Mouse (Mus musculus): Measurements from ENCODE around the gene Ccdc87. TPM values are rescaled to one million over a fixed set of nuclear protein-coding genes. Genes with fewer than 3 reads are reported as not detected.

The Ccdc87 gene
- polyA plus RNA-seq, 1 experiment from 2014 or later = not detected

DNA sequence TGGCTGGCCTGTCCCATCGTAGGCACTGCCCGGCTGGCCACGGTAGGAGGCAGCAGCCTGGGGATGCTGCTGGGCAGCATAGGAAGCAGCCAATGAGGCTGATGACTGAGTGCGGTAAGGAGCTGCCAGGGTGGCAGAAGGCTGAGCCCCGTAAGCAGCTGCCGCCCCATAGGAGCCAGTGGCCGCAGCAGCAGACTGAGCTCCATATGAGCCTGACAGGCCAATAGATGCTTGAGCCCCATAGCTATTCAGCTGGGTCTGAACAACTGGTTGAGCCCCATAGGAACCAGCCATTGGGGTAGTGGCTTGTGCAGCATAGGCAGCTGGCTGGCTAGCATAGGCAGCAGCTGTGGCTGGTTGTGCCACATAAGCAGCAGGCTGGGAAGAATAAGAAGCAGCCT is 36.5 kb upstream of the Ccdc87 start:
- Histone ChIP-seq H3K27ac (ENCODE audit: low read depth, low read length) (no peak overlapping the region), H3K4me2 (replicated peaks; ENCODE audit: low read depth) (no peak overlapping the region), H3K36me3 (ENCODE audit: control insufficient read depth, insufficient read depth) (peaks cover 56% of the 10 kb centered on the region), H3K27me3 (replicated peaks; ENCODE audit: control insufficient read depth, insufficient read depth, low read length) (no peaks in the 10 kb centered on the region), H3K4me3 (ENCODE audit: low read depth, low read length) (no peak overlapping the region), H3K9ac (ENCODE audit: low read depth, low read length) (no peak overlapping the region), H3K4me1 (replicated peaks; ENCODE audit: control insufficient read depth, insufficient read depth, low read length) (no peaks in the 10 kb centered on the region; the same call in 1 of the 2 replicates), H3K9me3 (ENCODE audit: control insufficient read depth) (no peaks in the 10 kb centered on the region)
- WGBS = 92% methylated on average over 7 of the region's 7 CpGs
- no peak for ATAC-seq
- TF ChIP-seq CTCF (IDR thresholded peaks at IDR 0.05; ENCODE audit: low read depth) = no peak

GRCm38 (mm10) chr19:4803283-4803682 is 35.9 kb upstream of the Ccdc87 start:
- 67% methylated on average over 10 of the region's 10 CpGs for WGBS
- ATAC-seq = no peak
- Histone ChIP-seq H3K36me3 (ENCODE audit: control insufficient read depth, insufficient read depth) (peaks cover 56% of the 10 kb centered on the region), H3K9ac (ENCODE audit: low read depth, low read length) (no peak overlapping the region), H3K4me2 (replicated peaks; ENCODE audit: low read depth) (no peak overlapping the region), H3K4me3 (ENCODE audit: low read depth, low read length) (no peak overlapping the region), H3K9me3 (ENCODE audit: control insufficient read depth) (no peaks in the 10 kb centered on the region), H3K27me3 (replicated peaks; ENCODE audit: control insufficient read depth, insufficient read depth, low read length) (no peaks in the 10 kb centered on the region), H3K4me1 (replicated peaks; ENCODE audit: control insufficient read depth, insufficient read depth, low read length) (no peaks in the 10 kb centered on the region; the same call in 1 of the 2 replicates), H3K27ac (ENCODE audit: low read depth, low read length) (no peak overlapping the region)
- no peak for TF ChIP-seq CTCF (IDR thresholded peaks at IDR 0.05; ENCODE audit: low read depth)

GRCm38 (mm10) chr19:4810309-4810708 is 28.9 kb upstream of the Ccdc87 start:
- under 1% methylated on average over 14 of the region's 14 CpGs for WGBS

GRCm38 (mm10) chr19:4810746-4811062 is 28.5 kb upstream of the Ccdc87 start:
- TF ChIP-seq CTCF (IDR thresholded peaks at IDR 0.05; ENCODE audit: low read depth) = no peak
- no peaks in the 10 kb centered on the region for H3K27me3 ChIP-seq (replicated peaks; ENCODE audit: control insufficient read depth, insufficient read depth, low read length)
- H3K4me3 ChIP-seq (ENCODE audit: low read depth, low read length) = peak overlapping the region; percentile 83
- H3K36me3 ChIP-seq (ENCODE audit: control insufficient read depth, insufficient read depth) = no peaks in the 10 kb centered on the region
- H3K9me3 ChIP-seq (ENCODE audit: control insufficient read depth) = 0 out of 2 replicates have a peak, but pooled peaks cover 3% of the 10 kb centered on the region
- H3K27ac ChIP-seq (ENCODE audit: low read depth, low read length) = peak overlapping the region; percentile 92
- 0 out of 2 replicates have a peak, but pooled peaks cover 5% of the 10 kb centered on the region for H3K4me1 ChIP-seq (replicated peaks; ENCODE audit: control insufficient read depth, insufficient read depth, low read length)
- under 1% methylated on average over 17 of the region's 17 CpGs for WGBS
- H3K4me2 ChIP-seq (replicated peaks; ENCODE audit: low read depth) = peak overlapping the region; percentile 71
- ATAC-seq = no peak
- peak overlapping the region; percentile 73 for H3K9ac ChIP-seq (ENCODE audit: low read depth, low read length)

More at GRCm38 (mm10) chr19:4810309-4810708, 28.9 kb upstream of the Ccdc87 start:
- peak overlapping the region; percentile 71 for H3K4me2 ChIP-seq (replicated peaks; ENCODE audit: low read depth)
- peak overlapping the region; percentile 73 for H3K9ac ChIP-seq (ENCODE audit: low read depth, low read length)
- peak overlapping the region; percentile 83 for H3K4me3 ChIP-seq (ENCODE audit: low read depth, low read length)
- no peaks in the 10 kb centered on the region for H3K27me3 ChIP-seq (replicated peaks; ENCODE audit: control insufficient read depth, insufficient read depth, low read length)
- H3K4me1 ChIP-seq (replicated peaks; ENCODE audit: control insufficient read depth, insufficient read depth, low read length) = 0 out of 2 replicates have a peak, but pooled peaks cover 5% of the 10 kb centered on the region
- peak overlapping the region; percentile 92; the same call in 1 of the 2 replicates for H3K27ac ChIP-seq (ENCODE audit: low read depth, low read length)
- H3K36me3 ChIP-seq (ENCODE audit: control insufficient read depth, insufficient read depth) = no peaks in the 10 kb centered on the region
- no peak for ATAC-seq
- no peaks in the 10 kb centered on the region for H3K9me3 ChIP-seq (ENCODE audit: control insufficient read depth)
- no peak for TF ChIP-seq CTCF (IDR thresholded peaks at IDR 0.05; ENCODE audit: low read depth)

DNA sequence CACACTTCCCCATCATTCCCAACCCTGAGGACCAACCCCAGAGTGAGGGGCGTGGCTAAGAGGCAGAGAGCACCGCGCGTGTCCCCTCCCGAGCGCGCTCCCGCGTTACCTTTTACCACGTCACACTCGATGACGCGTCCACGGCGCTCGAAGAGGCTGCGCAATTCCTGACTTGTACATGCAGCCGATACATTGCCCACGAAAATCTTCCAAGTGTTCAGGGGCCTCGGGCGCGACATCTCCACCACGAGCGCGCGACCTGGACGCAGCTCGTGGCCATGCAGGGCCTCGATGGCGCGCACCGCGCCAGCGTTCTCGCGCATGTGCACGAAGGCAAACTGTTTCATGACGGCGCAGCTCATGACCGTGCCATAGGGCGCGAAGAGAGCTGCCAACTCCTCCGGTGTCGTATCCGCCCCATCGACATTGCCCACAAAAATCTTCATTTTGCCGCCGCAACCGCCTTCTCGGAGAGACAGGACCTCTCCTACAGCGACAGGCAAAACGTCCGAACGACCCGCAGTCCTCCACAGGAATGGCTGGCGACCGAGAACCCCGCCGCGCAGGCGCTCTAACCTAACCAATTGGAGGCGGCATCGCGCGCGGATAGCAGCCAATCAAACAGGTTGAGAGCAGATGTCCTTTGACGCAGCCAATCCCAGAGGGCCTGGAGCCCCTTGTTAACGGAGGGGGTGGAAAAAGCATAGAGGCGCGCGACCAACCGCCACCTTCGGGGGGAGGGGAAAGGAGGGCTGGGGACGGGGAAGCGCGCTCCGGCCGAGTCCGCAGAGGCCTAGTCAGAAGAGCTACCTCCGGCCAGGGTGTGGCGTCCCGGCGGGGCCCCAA is 27.9 kb upstream of the Ccdc87 start, which contains the start of the genes Gm21992 and Rbm14:
Gene Gm21992, minus strand, starts transcription at position 550 of the 846 bp plus-strand sequence.
Gene Rbm14, minus strand, starts transcription at position 572 of the 846 bp plus-strand sequence.
- no peaks in the 10 kb centered on the region for H3K36me3 ChIP-seq (ENCODE audit: control insufficient read depth, insufficient read depth)
- under 1% methylated on average over 83 of the region's 83 CpGs for WGBS
- peak within 1 kb of the TSS; percentile 73 for H3K9ac ChIP-seq (ENCODE audit: low read depth, low read length)
- peak within 1 kb of the TSS; percentile 92 for H3K27ac ChIP-seq (ENCODE audit: low read depth, low read length)
- 0 out of 2 replicates have a peak, but pooled peaks cover 5% of the 10 kb centered on the region for H3K4me1 ChIP-seq (replicated peaks; ENCODE audit: control insufficient read depth, insufficient read depth, low read length)
- H3K9me3 ChIP-seq (ENCODE audit: control insufficient read depth) = 0 out of 2 replicates have a peak, but pooled peaks cover 3% of the 10 kb centered on the region
- peak within 1 kb of the TSS; percentile 71 for H3K4me2 ChIP-seq (replicated peaks; ENCODE audit: low read depth)
- ATAC-seq = peak; percentile 98
- TF ChIP-seq CTCF (IDR thresholded peaks at IDR 0.05; ENCODE audit: low read depth) = no peak
- H3K27me3 ChIP-seq (replicated peaks; ENCODE audit: control insufficient read depth, insufficient read depth, low read length) = no peaks in the 10 kb centered on the region
- peak within 1 kb of the TSS; percentile 83 for H3K4me3 ChIP-seq (ENCODE audit: low read depth, low read length)

DNA sequence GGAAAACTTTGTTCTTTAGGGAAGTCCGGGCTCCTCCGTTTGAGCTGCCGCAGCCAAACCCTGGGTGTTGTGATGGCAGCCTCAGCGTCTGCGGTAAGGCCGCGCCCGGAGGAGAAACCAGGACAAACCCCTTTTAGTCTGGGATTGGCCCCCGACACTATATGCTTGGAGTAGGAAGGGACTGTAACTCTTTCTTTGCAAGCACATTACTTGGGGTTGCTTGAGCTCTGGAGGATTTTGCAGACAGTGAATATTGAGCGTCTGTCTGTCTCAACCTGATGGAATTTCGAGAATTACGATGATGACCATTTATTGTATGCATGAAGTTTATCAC is 27.3 kb upstream of the Ccdc87 start:
- peak overlapping the region; percentile 92 for H3K27ac ChIP-seq (ENCODE audit: low read depth, low read length)
- WGBS = under 1% methylated on average over 12 of the region's 12 CpGs
- peak overlapping the region; percentile 71 for H3K4me2 ChIP-seq (replicated peaks; ENCODE audit: low read depth)
- H3K36me3 ChIP-seq (ENCODE audit: control insufficient read depth, insufficient read depth) = no peaks in the 10 kb centered on the region
- 0 out of 2 replicates have a peak, but pooled peaks cover 5% of the 10 kb centered on the region for H3K4me1 ChIP-seq (replicated peaks; ENCODE audit: control insufficient read depth, insufficient read depth, low read length)
- H3K27me3 ChIP-seq (replicated peaks; ENCODE audit: control insufficient read depth, insufficient read depth, low read length) = no peaks in the 10 kb centered on the region
- H3K9me3 ChIP-seq (ENCODE audit: control insufficient read depth) = 0 out of 2 replicates have a peak, but pooled peaks cover 3% of the 10 kb centered on the region
- peak overlapping the region; percentile 58 for H3K9ac ChIP-seq (ENCODE audit: low read depth, low read length)
- no peak for ATAC-seq
- peak overlapping the region; percentile 83 for H3K4me3 ChIP-seq (ENCODE audit: low read depth, low read length)
- peak; percentile 15; the same call in 1 of the 2 replicates for TF ChIP-seq CTCF (IDR thresholded peaks at IDR 0.05; ENCODE audit: low read depth)
